24 mouse cellular contexts compared by ENCODE assay signal in genomic region chr9:104482440-104482839, GRCm38 (mm10).
"Had no signal": no experiment of that assay in that cellular context is flagged by ENCODE, and none has a peak within 500 bp of the region (broad histone marks: within the 10 kb centered on the region; RNA-seq: fewer than 3 reads in every experiment).

No protein-coding gene starts in this region.

- H3K27ac ChIP-seq: embryonic facial prominence, embryonic 10.5 days; embryonic facial prominence, embryonic 12.5 days; embryonic facial prominence, embryonic 13.5 days; embryonic facial prominence, embryonic 15.5 days; forebrain, embryonic 10.5 days; forebrain, embryonic 12.5 days; forebrain, embryonic 13.5 days; forebrain, embryonic 15.5 days; gastrocnemius, adult 2 months; heart, adult 2 months; heart, embryonic 10.5 days had no signal

- H3K4me2 ChIP-seq: embryonic facial prominence, embryonic 12.5 days; embryonic facial prominence, embryonic 13.5 days; embryonic facial prominence, embryonic 15.5 days; forebrain, embryonic 12.5 days; forebrain, embryonic 13.5 days; forebrain, embryonic 15.5 days had no signal

- DNase-seq: cerebellum, adult 9-11 months; cerebellum, postnatal 10 days; cerebellum, postnatal 14 days; cerebellum, postnatal 25 days; cerebellum, postnatal 36 days; embryo, embryonic 11 days; forebrain, postnatal 0 days; gastrocnemius, adult 2 months; gastrocnemius, postnatal 10 days; gastrocnemius, postnatal 14 days; gastrocnemius, postnatal 25 days; gastrocnemius, postnatal 36 days; heart, adult 18-20 months; heart, adult 2 months had no signal

- H3K9ac ChIP-seq: embryonic facial prominence, embryonic 12.5 days; embryonic facial prominence, embryonic 13.5 days; embryonic facial prominence, embryonic 15.5 days; forebrain, embryonic 12.5 days; forebrain, embryonic 13.5 days; forebrain, embryonic 15.5 days; forebrain, postnatal 0 days had no signal

- H3K27me3 ChIP-seq: embryonic facial prominence, embryonic 12.5 days; embryonic facial prominence, embryonic 13.5 days; embryonic facial prominence, embryonic 15.5 days; forebrain, embryonic 12.5 days; forebrain, embryonic 13.5 days; forebrain, embryonic 15.5 days had no signal

- H3K9me3 ChIP-seq: embryonic facial prominence, embryonic 10.5 days; embryonic facial prominence, embryonic 12.5 days; embryonic facial prominence, embryonic 13.5 days; embryonic facial prominence, embryonic 15.5 days; forebrain, embryonic 10.5 days; forebrain, embryonic 12.5 days; forebrain, embryonic 13.5 days; forebrain, embryonic 15.5 days; heart, embryonic 10.5 days had no signal

- H3K4me3 ChIP-seq: embryonic facial prominence, embryonic 10.5 days; embryonic facial prominence, embryonic 12.5 days; embryonic facial prominence, embryonic 13.5 days; embryonic facial prominence, embryonic 15.5 days; erythroblast, embryonic 14.5 days; forebrain, embryonic 10.5 days; forebrain, embryonic 12.5 days; forebrain, embryonic 13.5 days; forebrain, embryonic 15.5 days; gastrocnemius, adult 2 months; heart, adult 2 months; heart, embryonic 10.5 days had no signal

- H3K36me3 ChIP-seq: embryonic facial prominence, embryonic 10.5 days; embryonic facial prominence, embryonic 12.5 days; embryonic facial prominence, embryonic 13.5 days; embryonic facial prominence, embryonic 15.5 days; forebrain, embryonic 10.5 days; forebrain, embryonic 12.5 days; forebrain, embryonic 15.5 days; heart, embryonic 10.5 days had no signal

- H3K4me1 ChIP-seq: embryonic facial prominence, embryonic 10.5 days; embryonic facial prominence, embryonic 12.5 days; embryonic facial prominence, embryonic 13.5 days; embryonic facial prominence, embryonic 15.5 days; forebrain, embryonic 12.5 days; forebrain, embryonic 13.5 days; forebrain, embryonic 15.5 days; heart, embryonic 10.5 days had no signal
